Mouse (Mus musculus): ENCODE results near the gene Sgpp2.

DNA sequence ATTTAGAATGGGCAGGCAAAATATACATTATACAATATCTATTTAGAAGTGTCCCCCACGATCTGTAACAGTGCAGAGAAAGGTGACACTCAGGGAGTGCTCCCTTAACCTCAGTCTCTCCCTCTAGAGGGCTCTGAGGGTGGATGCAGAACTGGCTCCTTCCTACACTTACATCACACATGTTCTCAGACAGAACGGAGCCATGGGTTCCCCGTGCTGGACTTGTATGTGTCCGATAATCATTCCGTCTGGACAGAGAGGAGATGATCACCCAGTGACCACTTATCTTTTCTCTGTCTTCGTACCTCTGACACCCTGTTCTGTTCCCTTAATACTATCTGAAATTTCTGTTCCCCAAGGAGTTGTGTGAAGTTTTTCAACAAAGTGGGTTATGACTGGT lies 15.7 kb downstream of the Sgpp2 start:
- no peak for TF ChIP-seq CTCF (IDR thresholded peaks at IDR 0.05; ENCODE audit: borderline replicate concordance, control insufficient read depth, extremely low read depth, insufficient read depth, low read length, poor library complexity)
- TF ChIP-seq POLR2A (IDR thresholded peaks at IDR 0.05; ENCODE audit: control insufficient read depth, extremely low read depth, insufficient read depth, low read length, poor library complexity) = no peak
